In the genomic region with DNA sequence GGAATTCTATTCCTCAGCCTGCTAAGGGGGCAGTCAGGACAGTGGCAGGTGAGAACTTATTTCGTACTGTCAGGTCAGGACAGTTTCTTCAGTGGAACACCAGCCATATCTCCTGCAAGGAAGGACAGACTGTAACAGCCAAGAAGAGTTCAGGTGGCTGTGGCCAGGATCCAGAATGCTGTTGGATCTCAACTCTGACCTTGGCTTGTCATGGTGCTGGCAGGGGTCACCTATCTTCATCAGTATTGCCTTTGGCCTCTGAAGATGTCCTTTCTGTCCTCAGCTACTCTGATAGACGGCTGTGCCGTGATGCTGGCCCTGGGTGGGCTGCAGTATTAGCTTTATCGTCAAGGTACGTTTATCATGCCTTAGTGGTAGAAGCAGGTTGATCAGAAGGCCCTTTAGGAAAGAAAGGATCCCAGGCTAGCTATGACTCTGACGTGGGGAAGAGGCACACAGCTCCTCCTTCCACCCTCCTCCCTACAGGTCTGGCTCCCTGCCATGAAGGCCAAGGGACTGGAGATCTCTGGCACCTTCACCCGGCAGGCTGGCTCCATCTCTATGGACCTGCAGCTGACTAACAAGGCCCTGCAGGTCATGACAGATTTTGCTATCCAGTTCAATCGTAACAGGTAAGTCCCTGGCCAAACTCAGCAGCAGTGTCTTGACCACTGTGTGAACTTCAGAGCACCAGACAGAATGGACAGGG, we compare ENCODE assay signal across 12 mouse cellular contexts. TPM values are rescaled to one million over a fixed set of nuclear protein-coding genes. Genes with fewer than 3 reads are reported as not detected.
DNase-seq lines count a peak whose midpoint lies in the region.
"Had no signal": no experiment of that assay in that cellular context is flagged by ENCODE, and none has a peak within 500 bp of the region (broad histone marks: within the 10 kb centered on the region; RNA-seq: fewer than 3 reads in every experiment).

No protein-coding gene starts in this region.

- no peak overlapping the region for H3K27ac ChIP-seq in midbrain, embryonic 10.5 days (replicated peaks)
- H3K27ac ChIP-seq: forebrain, embryonic 15.5 days had no signal

- H3K9me3 ChIP-seq in midbrain, embryonic 10.5 days (replicated peaks): no peaks in the 10 kb centered on the region
- H3K9me3 ChIP-seq: forebrain, embryonic 15.5 days had no signal

- peak; percentile 93 for DNase-seq in heart, adult 11 months
- DNase-seq in heart, adult 8-10 months (ENCODE audit: low spot score): no peak
- DNase-seq in urinary bladder, adult 18-20 months (ENCODE audit: low spot score in 2 of 2): peak; percentile 58 to 71
- no peak for DNase-seq in urinary bladder, adult 2 months (ENCODE audit: low spot score)
- peak; percentile 80 to 90 for DNase-seq in cerebellum, postnatal 25 days
- DNase-seq in urinary bladder, postnatal 36 days (ENCODE audit: low spot score in 2 of 2): peak; percentile 60 to 82
- no peak for DNase-seq in lung, postnatal 4 days
- no peak for DNase-seq in midbrain, embryonic 10.5 days (ENCODE audit: low spot score)
- DNase-seq: liver, postnatal 0 days; right cerebral cortex, postnatal 25 days had no signal

- H3K4me3 ChIP-seq in midbrain, embryonic 10.5 days: no peak overlapping the region
- H3K4me3 ChIP-seq: forebrain, embryonic 15.5 days had no signal

- H3K36me3 ChIP-seq in midbrain, embryonic 10.5 days: peaks cover 100% of the 10 kb centered on the region

- no peaks in the 10 kb centered on the region for H3K27me3 ChIP-seq in midbrain, embryonic 10.5 days (ENCODE audit: low read depth, poor library complexity, severe bottlenecking)
- H3K27me3 ChIP-seq: forebrain, embryonic 15.5 days had no signal

- 93% methylated on average over 8 of the region's 8 CpGs for WGBS in midbrain, embryonic 10.5 days

- no peaks in the 10 kb centered on the region for H3K4me1 ChIP-seq in midbrain, embryonic 10.5 days
- H3K4me1 ChIP-seq: forebrain, embryonic 15.5 days had no signal

RNA-seq across cellular contexts. Expression of gene Rasl10a, which starts 20.6 kb away (rescaled TPM):
- total RNA-seq in heart, adult 8-10 months (2022): 1 to 10 TPM; 3.3 to 7.8 (median 5.8) TPM
- 2.0 and 3.6 TPM in 2 replicates for polyA plus RNA-seq in urinary bladder, adult 2 months (2012; rRNA removed)
- polyA plus RNA-seq in midbrain, embryonic 10.5 days (2016; fragmentation: Nextera tagmentation; extraction: Ambion mirVana): 0.44 and 1.2 TPM in 2 replicates
- total RNA-seq: megakaryocyte-erythroid progenitor cell, adult 5-6 weeks had no signal

RNA-seq across cellular contexts. Expression of gene Gas2l1, which starts 27.8 kb away (rescaled TPM):
- 10 to 100 TPM; 13.8 to 18.1 (median 15.6) TPM for total RNA-seq in heart, adult 8-10 months (2022)
- polyA plus RNA-seq in urinary bladder, adult 2 months (2012; rRNA removed): 45.8 and 50.5 TPM in 2 replicates
- 22.0 and 23.6 TPM in 2 replicates for polyA plus RNA-seq in midbrain, embryonic 10.5 days (2016; fragmentation: Nextera tagmentation; extraction: Ambion mirVana)

RNA-seq across cellular contexts. Expression of gene Ap1b1, which starts 50.7 kb away (rescaled TPM):
- 10 to 100 TPM; 44.3 to 62.4 (median 54.2) TPM for total RNA-seq in heart, adult 8-10 months (2022)
- 61.9 and 63.1 TPM in 2 replicates for polyA plus RNA-seq in urinary bladder, adult 2 months (2012; rRNA removed)
- polyA plus RNA-seq in midbrain, embryonic 10.5 days (2016; fragmentation: Nextera tagmentation; extraction: Ambion mirVana): 62.2 and 68.4 TPM in 2 replicates

Comparison
In these comparisons a context has a peak if more than half of its experiments do, and no peak if none do; other contexts are left out.
1. DNase-seq: peak in heart, adult 11 months (single experiment), urinary bladder, adult 18-20 months (2 of 2), cerebellum, postnatal 25 days (2 of 2) and urinary bladder, postnatal 36 days (2 of 2); none in heart, adult 8-10 months (single experiment), urinary bladder, adult 2 months (single experiment), lung, postnatal 4 days (0 of 2) and midbrain, embryonic 10.5 days (single experiment).